Mouse (Mus musculus): ENCODE results near the gene Tpx2. TPM values are rescaled to one million over a fixed set of nuclear protein-coding genes. Genes with fewer than 3 reads are reported as not detected.
A peak's percentile ranks its signal among the peaks of the same experiment; 100 is the strongest.

Tpx2 gene
- polyA plus RNA-seq, 1 experiment from 2014 or later = 16.1 TPM

DNA sequence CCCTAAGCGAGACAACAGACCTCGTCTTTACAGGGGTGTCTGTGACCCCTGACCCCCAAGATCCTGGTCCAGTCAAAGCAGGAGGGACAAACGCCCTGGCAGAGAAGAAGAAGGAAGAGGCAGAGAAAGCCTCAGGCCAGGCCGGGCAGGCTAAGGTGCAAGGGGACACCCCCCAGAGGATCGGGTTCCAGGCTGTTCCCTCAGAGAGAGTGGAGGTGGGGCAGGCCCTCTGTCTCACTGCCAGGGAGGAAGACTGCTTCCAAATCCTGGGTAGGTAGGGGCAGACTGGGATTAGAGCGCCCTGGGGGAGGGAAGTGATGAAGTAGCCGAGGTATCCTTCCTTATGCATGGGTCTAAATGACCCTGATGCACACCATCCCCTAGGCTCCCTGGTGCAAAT lies 65.7 kb downstream of the Tpx2 start:
- TF ChIP-seq CTCF (IDR thresholded peaks at IDR 0.05; ENCODE audit: low read depth) = no peak
- H3K27ac ChIP-seq (ENCODE audit: low read depth, low read length) = no peak overlapping the region
- no peaks in the 10 kb centered on the region for H3K4me1 ChIP-seq (replicated peaks; ENCODE audit: control insufficient read depth, insufficient read depth, low read length)
- 36% methylated on average over 7 of the region's 7 CpGs for WGBS
- H3K4me3 ChIP-seq (ENCODE audit: low read depth, low read length) = no peak overlapping the region
- no peak overlapping the region for H3K4me2 ChIP-seq (replicated peaks; ENCODE audit: low read depth)
- ATAC-seq = no peak
- H3K9me3 ChIP-seq (ENCODE audit: control insufficient read depth) = no peaks in the 10 kb centered on the region
- no peak overlapping the region for H3K9ac ChIP-seq (ENCODE audit: low read depth, low read length)
- H3K27me3 ChIP-seq (replicated peaks; ENCODE audit: control insufficient read depth, insufficient read depth, low read length) = peaks cover 23% of the 10 kb centered on the region
- H3K36me3 ChIP-seq (ENCODE audit: control insufficient read depth, insufficient read depth) = no peaks in the 10 kb centered on the region

- peak overlapping the region; percentile 37 for H3K4me2 ChIP-seq (replicated peaks; ENCODE audit: low read depth)
- ATAC-seq = no peak; the same call in 1 of the 2 replicates
- H3K9ac ChIP-seq (ENCODE audit: low read depth, low read length) = 0 out of 2 replicates have a peak overlapping the region, but pooled peaks have one; percentile 0
- no peak overlapping the region; the same call in 1 of the 2 replicates for H3K4me3 ChIP-seq (ENCODE audit: low read depth, low read length)
- no peak overlapping the region for H3K27ac ChIP-seq (ENCODE audit: low read depth, low read length)
- peaks cover 23% of the 10 kb centered on the region for H3K27me3 ChIP-seq (replicated peaks; ENCODE audit: control insufficient read depth, insufficient read depth, low read length)
- H3K4me1 ChIP-seq (replicated peaks; ENCODE audit: control insufficient read depth, insufficient read depth, low read length) = no peaks in the 10 kb centered on the region
- H3K36me3 ChIP-seq (ENCODE audit: control insufficient read depth, insufficient read depth) = no peaks in the 10 kb centered on the region
- WGBS = 3% methylated on average over 18 of the region's 18 CpGs
- TF ChIP-seq CTCF (IDR thresholded peaks at IDR 0.05; ENCODE audit: low read depth) = peak; percentile 97
- no peaks in the 10 kb centered on the region for H3K9me3 ChIP-seq (ENCODE audit: control insufficient read depth)
Observed at GRCm38 (mm10) chr2:152914310-152915120, 66.8 kb downstream of the Tpx2 start.

- H3K36me3 ChIP-seq (ENCODE audit: control insufficient read depth, insufficient read depth) = no peaks in the 10 kb centered on the region
- ATAC-seq = no peak
- H3K4me3 ChIP-seq (ENCODE audit: low read depth, low read length) = no peak overlapping the region
- no peak overlapping the region for H3K9ac ChIP-seq (ENCODE audit: low read depth, low read length)
- 61% methylated on average over 4 of the region's 4 CpGs for WGBS
- no peak overlapping the region for H3K27ac ChIP-seq (ENCODE audit: low read depth, low read length)
- H3K27me3 ChIP-seq (replicated peaks; ENCODE audit: control insufficient read depth, insufficient read depth, low read length) = peaks cover 23% of the 10 kb centered on the region
- H3K4me2 ChIP-seq (replicated peaks; ENCODE audit: low read depth) = no peak overlapping the region
- no peaks in the 10 kb centered on the region for H3K4me1 ChIP-seq (replicated peaks; ENCODE audit: control insufficient read depth, insufficient read depth, low read length)
- no peaks in the 10 kb centered on the region for H3K9me3 ChIP-seq (ENCODE audit: control insufficient read depth)
- no peak for TF ChIP-seq CTCF (IDR thresholded peaks at IDR 0.05; ENCODE audit: low read depth)
Observed at GRCm38 (mm10) chr2:152915453-152915852, 67.7 kb downstream of the Tpx2 start.

- ATAC-seq = no peak
- no peak overlapping the region for H3K27ac ChIP-seq (ENCODE audit: low read depth, low read length)
- H3K27me3 ChIP-seq (replicated peaks; ENCODE audit: control insufficient read depth, insufficient read depth, low read length) = peaks cover 20% of the 10 kb centered on the region
- no peak overlapping the region for H3K4me2 ChIP-seq (replicated peaks; ENCODE audit: low read depth)
- WGBS = 58% methylated on average over 5 of the region's 5 CpGs
- H3K9ac ChIP-seq (ENCODE audit: low read depth, low read length) = no peak overlapping the region
- no peak overlapping the region for H3K4me3 ChIP-seq (ENCODE audit: low read depth, low read length)
- no peaks in the 10 kb centered on the region for H3K4me1 ChIP-seq (replicated peaks; ENCODE audit: control insufficient read depth, insufficient read depth, low read length)
- TF ChIP-seq CTCF (IDR thresholded peaks at IDR 0.05; ENCODE audit: low read depth) = no peak
- no peaks in the 10 kb centered on the region for H3K9me3 ChIP-seq (ENCODE audit: control insufficient read depth)
- H3K36me3 ChIP-seq (ENCODE audit: control insufficient read depth, insufficient read depth) = no peaks in the 10 kb centered on the region
Observed at GRCm38 (mm10) chr2:152916111-152916510, 68.3 kb downstream of the Tpx2 start.

DNA sequence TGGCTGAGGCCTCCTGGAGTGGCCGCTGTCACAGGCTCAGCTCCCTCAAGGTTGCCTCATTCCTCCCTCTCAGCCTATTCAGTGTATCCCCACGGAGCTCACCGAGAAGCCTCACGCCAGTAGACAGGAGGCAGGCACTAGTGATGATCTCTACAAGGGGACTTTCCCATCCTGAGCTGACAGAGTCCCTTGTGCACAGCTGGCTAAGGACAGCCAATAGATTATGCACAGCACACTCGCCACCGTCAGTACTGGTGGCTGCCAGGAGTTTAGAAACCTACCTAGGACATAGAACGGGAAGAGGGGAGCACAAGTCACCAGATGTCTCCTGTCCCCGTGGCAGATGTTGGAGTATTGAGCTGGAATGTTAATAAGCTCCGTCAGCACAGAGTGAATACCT lies 69.9 kb downstream of the Tpx2 start:
- TF ChIP-seq CTCF (IDR thresholded peaks at IDR 0.05; ENCODE audit: low read depth) = no peak
- Histone ChIP-seq H3K4me2 (replicated peaks; ENCODE audit: low read depth) (no peak overlapping the region), H3K27ac (ENCODE audit: low read depth, low read length) (no peak overlapping the region), H3K4me3 (ENCODE audit: low read depth, low read length) (no peak overlapping the region), H3K9me3 (ENCODE audit: control insufficient read depth) (no peaks in the 10 kb centered on the region), H3K27me3 (replicated peaks; ENCODE audit: control insufficient read depth, insufficient read depth, low read length) (peaks cover 5% of the 10 kb centered on the region; the same call in 1 of the 2 replicates), H3K9ac (ENCODE audit: low read depth, low read length) (no peak overlapping the region), H3K36me3 (ENCODE audit: control insufficient read depth, insufficient read depth) (no peaks in the 10 kb centered on the region), H3K4me1 (replicated peaks; ENCODE audit: control insufficient read depth, insufficient read depth, low read length) (no peaks in the 10 kb centered on the region)
- WGBS = 52% methylated on average over 9 of the region's 9 CpGs
- ATAC-seq = no peak

- 35% methylated on average over 7 of the region's 7 CpGs for whole genome bisulfite sequencing
- H3K36me3 ChIP-seq (ENCODE audit: control insufficient read depth, insufficient read depth) = no peaks in the 10 kb centered on the region
- no peaks in the 10 kb centered on the region for H3K27me3 ChIP-seq (replicated peaks; ENCODE audit: control insufficient read depth, insufficient read depth, low read length)
- no peak overlapping the region for H3K4me3 ChIP-seq (ENCODE audit: low read depth, low read length)
- no peaks in the 10 kb centered on the region for H3K4me1 ChIP-seq (replicated peaks; ENCODE audit: control insufficient read depth, insufficient read depth, low read length)
- no peak overlapping the region for H3K4me2 ChIP-seq (replicated peaks; ENCODE audit: low read depth)
- no peak overlapping the region for H3K9ac ChIP-seq (ENCODE audit: low read depth, low read length)
- no peak overlapping the region for H3K27ac ChIP-seq (ENCODE audit: low read depth, low read length)
- TF ChIP-seq CTCF (IDR thresholded peaks at IDR 0.05; ENCODE audit: low read depth) = no peak
- no peak for ATAC-seq
- no peaks in the 10 kb centered on the region for H3K9me3 ChIP-seq (ENCODE audit: control insufficient read depth)
Observed at GRCm38 (mm10) chr2:152922376-152922775, 74.6 kb downstream of the Tpx2 start.

Data from intestine, postnatal 0 days (tissue).